Mouse (Mus musculus) E14TG2a.4 (cell line): ENCODE results near the gene Klhdc7b.

Experiments
- CTCF ChIP-seq: conservative IDR thresholded peaks from 2 replicates; pipeline ENCODE4 v1.5.1; 2014; ENCODE audit warnings: low read length
- NANOG ChIP-seq: IDR thresholded peaks from 2 replicates; pipeline ENCODE4 v1.6.1; 2014; ENCODE audit warnings: borderline replicate concordance, low read length, mixed read lengths
- POU5F1 ChIP-seq: IDR thresholded peaks from 2 replicates; pipeline ENCODE4 v1.6.1; 2014; ENCODE audit warnings: low read length, borderline replicate concordance

- TF ChIP-seq CTCF, result no peak
- no peak for TF ChIP-seq NANOG
- TF ChIP-seq POU5F1, result no peak
Observed at GRCm38 (mm10) chr15:89424621-89425020, 39.9 kb downstream of the Klhdc7b start.
